Mouse (Mus musculus): ENCODE measurements around the gene Lpp. TPM values are rescaled to one million over a fixed set of nuclear protein-coding genes. Genes with fewer than 3 reads are reported as not detected.

The Lpp gene
- polyA plus RNA-seq, 1 experiment from 2014 or later, result 23.3 TPM

- H3K4me2 ChIP-seq (ENCODE audit: low read depth, low read length), result no peak overlapping the region
- no peak for ATAC-seq (replicated peaks; ENCODE audit: insufficient number of reproducible peaks, low FRiP score, low TSS enrichment, low read depth)
- WGBS, result 42% methylated on average over 6 of the region's 6 CpGs
These were observed 556.9 kb downstream of the Lpp start for GRCm38 (mm10) chr16:24950112-24950743.

GRCm38 (mm10) chr16:24951909-24952308 lies 558.6 kb downstream of the Lpp start:
- Histone ChIP-seq H3K27ac (replicated peaks; ENCODE audit: low read depth, low read length) (no peak overlapping the region), H3K9me3 (replicated peaks; ENCODE audit: control insufficient read depth, low read length) (no peaks in the 10 kb centered on the region), H3K4me3 (ENCODE audit: low read depth, low read length) (no peak overlapping the region), H3K27me3 (ENCODE audit: control insufficient read depth, insufficient read depth, low read length) (no peaks in the 10 kb centered on the region), H3K4me1 (ENCODE audit: control insufficient read depth, insufficient read depth, low read length) (no peaks in the 10 kb centered on the region), H3K36me3 (replicated peaks; ENCODE audit: control insufficient read depth, insufficient read depth, low read depth, low read length) (no peaks in the 10 kb centered on the region), H3K4me2 (ENCODE audit: low read depth, low read length) (no peak overlapping the region), H3K9ac (replicated peaks; ENCODE audit: low read length) (no peak overlapping the region)
- 60% methylated on average over 5 of the region's 5 CpGs for WGBS
- DNase-seq (ENCODE audit: low spot score) (no peak), ATAC-seq (replicated peaks; ENCODE audit: insufficient number of reproducible peaks, low FRiP score, low TSS enrichment, low read depth) (no peak)

More at GRCm38 (mm10) chr16:24950112-24950743, 556.9 kb downstream of the Lpp start:
- no peaks in the 10 kb centered on the region for H3K36me3 ChIP-seq (replicated peaks; ENCODE audit: control insufficient read depth, insufficient read depth, low read depth, low read length)
- no peaks in the 10 kb centered on the region for H3K4me1 ChIP-seq (ENCODE audit: control insufficient read depth, insufficient read depth, low read length)
- H3K27ac ChIP-seq (replicated peaks; ENCODE audit: low read depth, low read length), result no peak overlapping the region
- no peak for DNase-seq (ENCODE audit: low spot score)
- no peak overlapping the region for H3K4me3 ChIP-seq (ENCODE audit: low read depth, low read length)
- no peak overlapping the region for H3K9ac ChIP-seq (replicated peaks; ENCODE audit: low read length)
- no peaks in the 10 kb centered on the region for H3K9me3 ChIP-seq (replicated peaks; ENCODE audit: control insufficient read depth, low read length)
- H3K27me3 ChIP-seq (ENCODE audit: control insufficient read depth, insufficient read depth, low read length), result no peaks in the 10 kb centered on the region

- ATAC-seq (replicated peaks; ENCODE audit: insufficient number of reproducible peaks, low FRiP score, low TSS enrichment, low read depth), result no peak
- 87% methylated on average over 7 of the region's 7 CpGs for WGBS
- H3K9ac ChIP-seq (replicated peaks; ENCODE audit: low read length), result no peak overlapping the region
These were observed 561.7 kb downstream of the Lpp start for GRCm38 (mm10) chr16:24955054-24955453.

DNA sequence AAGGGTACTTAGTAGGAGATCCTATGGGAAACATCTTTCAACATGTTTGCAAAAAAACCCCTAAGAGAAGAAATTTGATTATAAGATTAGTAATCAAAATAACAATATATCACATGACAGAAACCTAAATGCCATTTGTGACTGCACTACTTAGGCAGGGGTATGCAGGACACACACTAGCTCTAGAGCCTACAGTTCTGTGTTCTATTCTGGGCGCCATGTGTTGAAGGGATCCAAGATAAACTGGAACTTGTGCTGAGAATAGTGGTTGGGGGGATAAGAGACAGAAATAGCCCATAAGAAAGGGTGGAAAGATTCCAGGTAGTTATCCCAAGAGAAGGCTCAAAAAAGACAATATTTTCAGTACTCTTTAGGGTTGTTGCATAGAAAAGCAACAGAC lies 565.4 kb downstream of the Lpp start:
- Histone ChIP-seq H3K36me3 (replicated peaks; ENCODE audit: control insufficient read depth, insufficient read depth, low read depth, low read length) (no peaks in the 10 kb centered on the region), H3K27ac (replicated peaks; ENCODE audit: low read depth, low read length) (no peak overlapping the region), H3K4me1 (ENCODE audit: control insufficient read depth, insufficient read depth, low read length) (no peaks in the 10 kb centered on the region), H3K4me2 (ENCODE audit: low read depth, low read length) (no peak overlapping the region), H3K27me3 (ENCODE audit: control insufficient read depth, insufficient read depth, low read length) (no peaks in the 10 kb centered on the region), H3K4me3 (ENCODE audit: low read depth, low read length) (no peak overlapping the region), H3K9me3 (replicated peaks; ENCODE audit: control insufficient read depth, low read length) (no peaks in the 10 kb centered on the region), H3K9ac (replicated peaks; ENCODE audit: low read length) (no peak overlapping the region)
- ATAC-seq (replicated peaks; ENCODE audit: insufficient number of reproducible peaks, low FRiP score, low TSS enrichment, low read depth) (no peak), DNase-seq (ENCODE audit: low spot score) (no peak)
- WGBS, result 83% methylated on average over 1 of the region's 1 CpGs

More at GRCm38 (mm10) chr16:24955054-24955453, 561.7 kb downstream of the Lpp start:
- no peak for DNase-seq (ENCODE audit: low spot score)
- H3K4me2 ChIP-seq (ENCODE audit: low read depth, low read length), result no peak overlapping the region
- H3K36me3 ChIP-seq (replicated peaks; ENCODE audit: control insufficient read depth, insufficient read depth, low read depth, low read length), result no peaks in the 10 kb centered on the region
- no peak overlapping the region for H3K27ac ChIP-seq (replicated peaks; ENCODE audit: low read depth, low read length)
- no peaks in the 10 kb centered on the region for H3K4me1 ChIP-seq (ENCODE audit: control insufficient read depth, insufficient read depth, low read length)
- no peaks in the 10 kb centered on the region for H3K27me3 ChIP-seq (ENCODE audit: control insufficient read depth, insufficient read depth, low read length)
- H3K4me3 ChIP-seq (ENCODE audit: low read depth, low read length), result no peak overlapping the region
- H3K9me3 ChIP-seq (replicated peaks; ENCODE audit: control insufficient read depth, low read length), result no peaks in the 10 kb centered on the region

DNA sequence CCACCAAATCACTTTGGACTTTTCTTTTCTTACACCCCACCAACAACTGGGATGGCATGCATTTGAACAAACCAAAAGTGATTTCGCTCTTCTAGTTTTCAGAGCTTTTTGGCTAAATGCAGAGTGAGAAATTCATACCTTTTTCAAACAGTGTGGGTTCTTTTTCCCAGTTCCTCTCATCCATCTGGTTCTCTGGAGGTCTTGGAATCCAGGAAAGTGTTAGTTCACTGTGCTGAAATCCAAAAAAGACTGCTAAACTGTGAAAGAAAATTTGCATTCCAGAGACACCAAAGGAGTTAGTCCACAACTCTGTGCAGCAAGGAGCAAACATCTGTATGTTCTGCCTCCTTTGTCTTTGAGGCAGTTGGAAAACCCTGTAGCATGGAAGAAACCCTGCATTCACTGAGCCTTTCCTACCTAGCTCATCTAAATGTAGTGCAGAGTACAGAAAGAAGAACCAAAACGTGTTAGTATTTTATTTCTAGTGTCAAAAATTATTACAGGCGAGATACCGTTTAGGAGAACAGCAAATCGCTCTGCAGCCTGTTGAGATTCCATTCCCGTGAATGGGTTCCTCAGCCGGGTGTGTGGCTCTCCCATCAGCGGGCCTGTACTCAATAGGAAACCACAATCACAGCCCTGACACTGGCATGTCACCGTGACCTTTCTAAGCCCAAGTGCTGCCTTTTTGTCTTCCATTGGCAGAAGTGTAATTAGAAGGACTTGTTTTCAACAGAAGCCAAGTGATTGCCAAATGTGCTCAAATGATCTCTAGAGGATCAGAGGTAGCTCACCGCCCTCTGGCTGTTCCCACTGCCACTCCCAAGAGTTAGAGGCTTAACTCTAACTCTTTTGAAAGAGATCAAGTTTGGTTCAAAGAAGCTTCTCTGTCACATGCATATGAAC lies 567.8 kb downstream of the Lpp start:
- Histone ChIP-seq H3K36me3 (replicated peaks; ENCODE audit: control insufficient read depth, insufficient read depth, low read depth, low read length) (no peaks in the 10 kb centered on the region), H3K27me3 (ENCODE audit: control insufficient read depth, insufficient read depth, low read length) (no peaks in the 10 kb centered on the region), H3K4me1 (ENCODE audit: control insufficient read depth, insufficient read depth, low read length) (no peaks in the 10 kb centered on the region), H3K4me3 (ENCODE audit: low read depth, low read length) (no peak overlapping the region), H3K9me3 (replicated peaks; ENCODE audit: control insufficient read depth, low read length) (no peaks in the 10 kb centered on the region), H3K4me2 (ENCODE audit: low read depth, low read length) (no peak overlapping the region), H3K9ac (replicated peaks; ENCODE audit: low read length) (no peak overlapping the region), H3K27ac (replicated peaks; ENCODE audit: low read depth, low read length) (no peak overlapping the region)
- WGBS, result 76% methylated on average over 10 of the region's 10 CpGs
- ATAC-seq (replicated peaks; ENCODE audit: insufficient number of reproducible peaks, low FRiP score, low TSS enrichment, low read depth) (no peak), DNase-seq (ENCODE audit: low spot score) (no peak)

- DNase-seq (ENCODE audit: low spot score) (no peak), ATAC-seq (replicated peaks; ENCODE audit: insufficient number of reproducible peaks, low FRiP score, low TSS enrichment, low read depth) (no peak)
- Histone ChIP-seq H3K4me3 (ENCODE audit: low read depth, low read length) (no peak overlapping the region), H3K4me2 (ENCODE audit: low read depth, low read length) (no peak overlapping the region), H3K4me1 (ENCODE audit: control insufficient read depth, insufficient read depth, low read length) (no peaks in the 10 kb centered on the region), H3K9me3 (replicated peaks; ENCODE audit: control insufficient read depth, low read length) (no peaks in the 10 kb centered on the region), H3K9ac (replicated peaks; ENCODE audit: low read length) (no peak overlapping the region), H3K27me3 (ENCODE audit: control insufficient read depth, insufficient read depth, low read length) (no peaks in the 10 kb centered on the region), H3K36me3 (replicated peaks; ENCODE audit: control insufficient read depth, insufficient read depth, low read depth, low read length) (no peaks in the 10 kb centered on the region), H3K27ac (replicated peaks; ENCODE audit: low read depth, low read length) (no peak overlapping the region)
- 89% methylated on average over 1 of the region's 1 CpGs for WGBS
These were observed 571.0 kb downstream of the Lpp start for GRCm38 (mm10) chr16:24964311-24964710.

GRCm38 (mm10) chr16:24965091-24965490 lies 571.8 kb downstream of the Lpp start:
- no peaks in the 10 kb centered on the region for H3K27me3 ChIP-seq (ENCODE audit: control insufficient read depth, insufficient read depth, low read length)
- no peak overlapping the region for H3K9ac ChIP-seq (replicated peaks; ENCODE audit: low read length)
- WGBS, result 71% methylated on average over 4 of the region's 4 CpGs
- no peaks in the 10 kb centered on the region for H3K4me1 ChIP-seq (ENCODE audit: control insufficient read depth, insufficient read depth, low read length)
- no peaks in the 10 kb centered on the region for H3K36me3 ChIP-seq (replicated peaks; ENCODE audit: control insufficient read depth, insufficient read depth, low read depth, low read length)
- H3K9me3 ChIP-seq (replicated peaks; ENCODE audit: control insufficient read depth, low read length), result no peaks in the 10 kb centered on the region
- H3K4me2 ChIP-seq (ENCODE audit: low read depth, low read length), result no peak overlapping the region
- no peak overlapping the region for H3K4me3 ChIP-seq (ENCODE audit: low read depth, low read length)
- H3K27ac ChIP-seq (replicated peaks; ENCODE audit: low read depth, low read length), result no peak overlapping the region
- ATAC-seq (replicated peaks; ENCODE audit: insufficient number of reproducible peaks, low FRiP score, low TSS enrichment, low read depth) (no peak), DNase-seq (ENCODE audit: low spot score) (no peak)

- DNase-seq (ENCODE audit: low spot score) (no peak), ATAC-seq (replicated peaks; ENCODE audit: insufficient number of reproducible peaks, low FRiP score, low TSS enrichment, low read depth) (no peak)
- H3K9ac ChIP-seq (replicated peaks; ENCODE audit: low read length), result no peak overlapping the region
- no peak overlapping the region for H3K27ac ChIP-seq (replicated peaks; ENCODE audit: low read depth, low read length)
- H3K4me2 ChIP-seq (ENCODE audit: low read depth, low read length), result no peak overlapping the region
- H3K36me3 ChIP-seq (replicated peaks; ENCODE audit: control insufficient read depth, insufficient read depth, low read depth, low read length), result no peaks in the 10 kb centered on the region
- no peak overlapping the region for H3K4me3 ChIP-seq (ENCODE audit: low read depth, low read length)
- H3K9me3 ChIP-seq (replicated peaks; ENCODE audit: control insufficient read depth, low read length), result no peaks in the 10 kb centered on the region
- no peaks in the 10 kb centered on the region for H3K27me3 ChIP-seq (ENCODE audit: control insufficient read depth, insufficient read depth, low read length)
- WGBS, result 94% methylated on average over 9 of the region's 9 CpGs
- no peaks in the 10 kb centered on the region for H3K4me1 ChIP-seq (ENCODE audit: control insufficient read depth, insufficient read depth, low read length)
These were observed 573.2 kb downstream of the Lpp start for GRCm38 (mm10) chr16:24966460-24966859.
